Mouse (Mus musculus) stomach, postnatal 0 days (tissue): ENCODE measurements at regions not wholly inside any gene's neighbourhood (a gene's known extent, or its start where the extent isn't known, plus 50 kb on each side); places are given as distances from the start of the nearest gene placed in this dataset.

Experiments
- ATAC-seq: fragments of 200-750 bp; cut with Nextera tagmentation; 2 replicates; pipeline ENCODE4 v1.8.0; 2017; ENCODE audit not compliant: low FRiP score, low TSS enrichment
- DNase-seq: peaks from one replicate; pipeline ENCODE4 v3.0.0-alpha.2; 2016; ENCODE audit warnings: low spot score
- H3K27ac ChIP-seq: fragments of 300-500 bp; sonication (generic); replicated peaks from 2 replicates; pipeline ENCODE4 v1.5.1; 2014; ENCODE audit warnings: mild to moderate bottlenecking, control low read depth
- H3K27me3 ChIP-seq: fragments of 300-500 bp; sonication (generic); 2 replicates; pipeline ENCODE4 v1.6.1; 2014; ENCODE audit warnings: low read length; ENCODE audit not compliant: control insufficient read depth, insufficient read depth
- H3K36me3 ChIP-seq: fragments of 300-500 bp; sonication (generic); 2 replicates; pipeline ENCODE4 v1.6.1; 2014; ENCODE audit warnings: low read length, mixed read lengths; ENCODE audit not compliant: control insufficient read depth, insufficient read depth
- H3K4me1 ChIP-seq: fragments of 300-500 bp; sonication (generic); replicated peaks from 2 replicates; pipeline ENCODE4 v1.6.1; 2014; ENCODE audit warnings: antibody characterized with exemption; ENCODE audit not compliant: control insufficient read depth, insufficient read depth
- H3K4me2 ChIP-seq: fragments of 300-500 bp; sonication (generic); replicated peaks from 2 replicates; pipeline ENCODE4 v1.6.1; 2014; ENCODE audit warnings: low read depth, mild to moderate bottlenecking, control low read depth, moderate library complexity
- H3K4me3 ChIP-seq: fragments of 300-500 bp; sonication (generic); 2 replicates; pipeline ENCODE4 v1.5.1; 2014; ENCODE audit warnings: low read depth, low read length, control low read depth
- H3K9ac ChIP-seq: fragments of 300-500 bp; sonication (generic); 2 replicates; pipeline ENCODE4 v1.6.1; 2014; ENCODE audit warnings: mild to moderate bottlenecking, low read length, control low read depth, mixed read lengths
- H3K9me3 ChIP-seq: fragments of 300-500 bp; sonication (generic); 2 replicates; pipeline ENCODE4 v1.6.1; 2016; ENCODE audit warnings: low read length; ENCODE audit not compliant: control insufficient read depth
- CTCF ChIP-seq: IDR thresholded peaks from 2 replicates; pipeline ENCODE4 v1.5.1; 2016; ENCODE audit warnings: antibody characterized with exemption, low read depth, mild to moderate bottlenecking, moderate library complexity
- EP300 ChIP-seq: optimal IDR thresholded peaks from 2 replicates; pipeline ENCODE3; 2016; ENCODE audit warnings: antibody characterized with exemption
- WGBS: fragments of 180-500 bp; shearing (Covaris S2); extraction: QIAGEN DNeasy Blood & Tissue Kit; methylation state at CpG from one replicate; pipeline ENCODE4 v1.1.7; 2014; 5-methylcytosine and 5-hydroxymethylcytosine counted together

- H3K9me3 ChIP-seq = no peaks in the 10 kb centered on the region
- TF ChIP-seq CTCF (no peak), EP300 (no peak)
- H3K27ac ChIP-seq = no peak overlapping the region
- no peaks in the 10 kb centered on the region for H3K27me3 ChIP-seq
- no peaks in the 10 kb centered on the region for H3K36me3 ChIP-seq
- ATAC-seq (no peak), DNase-seq (no peak)
- no peaks in the 10 kb centered on the region for H3K4me1 ChIP-seq
- no peak overlapping the region for H3K4me3 ChIP-seq
- H3K4me2 ChIP-seq = no peak overlapping the region
- no peak overlapping the region for H3K9ac ChIP-seq
- 93% methylated on average over 3 of the region's 3 CpGs for WGBS
Observed at GRCm38 (mm10) chr13:69182478-69182877, 183.1 kb upstream of the Adcy2 start.

- H3K4me3 ChIP-seq = no peak overlapping the region
- no peak overlapping the region for H3K9ac ChIP-seq
- no peaks in the 10 kb centered on the region for H3K36me3 ChIP-seq
- H3K27ac ChIP-seq = no peak overlapping the region
- ATAC-seq (no peak), DNase-seq (no peak)
- H3K4me2 ChIP-seq = no peak overlapping the region
- H3K9me3 ChIP-seq = no peaks in the 10 kb centered on the region
- 56% methylated on average over 3 of the region's 3 CpGs for WGBS
- no peak for TF ChIP-seq EP300
- TF ChIP-seq CTCF = no peak
- no peaks in the 10 kb centered on the region for H3K4me1 ChIP-seq
- no peaks in the 10 kb centered on the region for H3K27me3 ChIP-seq
Observed at GRCm38 (mm10) chr13:69190661-69191060, 191.3 kb upstream of the Adcy2 start.

- Histone ChIP-seq H3K36me3 (no peaks in the 10 kb centered on the region), H3K9ac (no peak overlapping the region), H3K4me3 (no peak overlapping the region), H3K27ac (no peak overlapping the region), H3K4me2 (no peak overlapping the region), H3K9me3 (no peaks in the 10 kb centered on the region), H3K27me3 (no peaks in the 10 kb centered on the region), H3K4me1 (no peaks in the 10 kb centered on the region)
- no peak for ATAC-seq
- WGBS = 4% methylated on average over 4 of the region's 4 CpGs
- TF ChIP-seq CTCF (no peak), EP300 (no peak)
- DNase-seq = no peak
Observed at GRCm38 (mm10) chr13:69196464-69196871, 197.1 kb upstream of the Adcy2 start.

GRCm38 (mm10) chr13:69207741-69208568 lies 208.6 kb upstream of the Adcy2 start:
- no peak for DNase-seq
- H3K4me1 ChIP-seq = no peaks in the 10 kb centered on the region
- H3K9me3 ChIP-seq = no peaks in the 10 kb centered on the region
- ATAC-seq = no peak
- TF ChIP-seq EP300 = no peak
- TF ChIP-seq CTCF = no peak
- H3K4me3 ChIP-seq = no peak overlapping the region
- no peak overlapping the region for H3K4me2 ChIP-seq
- 64% methylated on average over 10 of the region's 10 CpGs for WGBS
- no peaks in the 10 kb centered on the region for H3K27me3 ChIP-seq
- H3K36me3 ChIP-seq = no peaks in the 10 kb centered on the region
- no peak overlapping the region for H3K9ac ChIP-seq
- H3K27ac ChIP-seq = no peak overlapping the region

GRCm38 (mm10) chr13:69208569-69208881 lies 209.2 kb upstream of the Adcy2 start:
- 69% methylated on average over 4 of the region's 4 CpGs for WGBS

GRCm38 (mm10) chr13:69216579-69216978 lies 217.2 kb upstream of the Adcy2 start:
- Histone ChIP-seq H3K27me3 (no peaks in the 10 kb centered on the region), H3K36me3 (no peaks in the 10 kb centered on the region), H3K9ac (no peak overlapping the region), H3K4me3 (no peak overlapping the region), H3K9me3 (no peaks in the 10 kb centered on the region), H3K4me1 (no peaks in the 10 kb centered on the region), H3K27ac (no peak overlapping the region), H3K4me2 (no peak overlapping the region)
- 70% methylated on average over 3 of the region's 3 CpGs for WGBS
- ATAC-seq (no peak), DNase-seq (no peak)
- TF ChIP-seq CTCF (no peak), EP300 (no peak)

More at GRCm38 (mm10) chr13:69208569-69208881, 209.2 kb upstream of the Adcy2 start:
- H3K36me3 ChIP-seq = no peaks in the 10 kb centered on the region
- no peak overlapping the region for H3K4me3 ChIP-seq
- H3K27ac ChIP-seq = no peak overlapping the region
- H3K27me3 ChIP-seq = no peaks in the 10 kb centered on the region
- TF ChIP-seq CTCF (no peak), EP300 (no peak)
- H3K9ac ChIP-seq = no peak overlapping the region
- no peak for DNase-seq
- H3K9me3 ChIP-seq = no peaks in the 10 kb centered on the region
- no peak overlapping the region for H3K4me2 ChIP-seq
- no peak for ATAC-seq
- H3K4me1 ChIP-seq = no peaks in the 10 kb centered on the region
